In the genomic region with DNA sequence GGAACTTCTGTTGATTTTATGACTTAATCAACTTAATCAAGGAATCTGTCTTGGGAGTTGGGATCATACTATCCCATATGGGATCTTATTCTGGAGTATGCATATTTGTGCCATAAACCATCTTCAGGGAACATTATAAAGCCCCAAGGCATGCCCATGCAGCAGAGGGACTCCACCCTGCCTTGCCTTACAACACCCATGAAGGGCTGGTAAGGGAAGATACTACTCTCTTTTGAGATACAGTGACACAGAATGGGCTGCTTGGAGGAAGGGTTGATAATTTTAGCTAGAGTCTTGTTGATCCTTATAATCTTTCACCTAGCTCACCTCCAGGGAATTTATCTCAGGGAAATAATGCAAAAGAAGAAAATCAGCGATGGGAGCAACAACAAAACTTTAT, we compare ENCODE assay signal across 18 mouse cellular contexts. TPM values are rescaled to one million over a fixed set of nuclear protein-coding genes. Genes with fewer than 3 reads are reported as not detected.
DNase-seq lines count a peak whose midpoint lies in the region; ATAC-seq lines count a peak whose summit lies in the region.
"Had no signal": no experiment of that assay in that cellular context is flagged by ENCODE, and none has a peak within 500 bp of the region (broad histone marks: within the 10 kb centered on the region; RNA-seq: fewer than 3 reads in every experiment).

No protein-coding gene starts in this region.

- no peak overlapping the region for H3K4me2 ChIP-seq in liver, embryonic 11.5 days
- H3K4me2 ChIP-seq in liver, embryonic 15.5 days, result peak overlapping the region; percentile 38
- H3K4me2 ChIP-seq: forebrain, embryonic 15.5 days; heart, embryonic 12.5 days; hindbrain, embryonic 14.5 days had no signal

- no peaks in the 10 kb centered on the region for H3K27me3 ChIP-seq in liver, embryonic 11.5 days (replicated peaks; ENCODE audit: control insufficient read depth, insufficient read depth, low read length)
- 0 out of 2 replicates have a peak, but pooled peaks cover 3% of the 10 kb centered on the region for H3K27me3 ChIP-seq in liver, embryonic 15.5 days
- H3K27me3 ChIP-seq: forebrain, embryonic 15.5 days; heart, embryonic 12.5 days had no signal

- WGBS in liver, embryonic 11.5 days, result 41% methylated on average over 1 of the region's 1 CpGs
- 45% methylated on average over 1 of the region's 1 CpGs for WGBS in liver, embryonic 15.5 days (ENCODE audit: insufficient replicate concordance)

- H3K9me3 ChIP-seq in liver, embryonic 11.5 days (ENCODE audit: control insufficient read depth, low read length), result no peaks in the 10 kb centered on the region
- H3K9me3 ChIP-seq in liver, embryonic 15.5 days (replicated peaks), result no peaks in the 10 kb centered on the region
- H3K9me3 ChIP-seq: embryonic facial prominence, embryonic 10.5 days had no signal

- H3K9ac ChIP-seq in liver, embryonic 11.5 days (ENCODE audit: low read depth, low read length), result no peak overlapping the region
- no peak overlapping the region for H3K9ac ChIP-seq in liver, embryonic 15.5 days
- H3K9ac ChIP-seq: forebrain, embryonic 15.5 days; heart, embryonic 12.5 days; hindbrain, embryonic 14.5 days had no signal

- peak; percentile 93 for ATAC-seq in erythroblast, adult 5-6 weeks (replicated peaks; ENCODE audit: low FRiP score, poor library complexity, severe bottlenecking)
- peak; percentile 88 for ATAC-seq in liver, embryonic 11.5 days (replicated peaks; ENCODE audit: low FRiP score)
- ATAC-seq in liver, embryonic 15.5 days (ENCODE audit: insufficient read depth), result peak; percentile 96
- peak; percentile 87 for ATAC-seq in megakaryocyte-erythroid progenitor cell, adult 5-6 weeks (replicated peaks; ENCODE audit: low FRiP score, low TSS enrichment, poor library complexity, severe bottlenecking)
- ATAC-seq: forebrain, embryonic 15.5 days had no signal

- H3K27ac ChIP-seq in liver, embryonic 11.5 days (ENCODE audit: low read depth, low read length), result no peak overlapping the region
- peak overlapping the region; percentile 66 for H3K27ac ChIP-seq in liver, embryonic 15.5 days (replicated peaks)
- H3K27ac ChIP-seq: embryonic facial prominence, embryonic 10.5 days; forebrain, embryonic 15.5 days; hindbrain, embryonic 10.5 days; hindbrain, embryonic 14.5 days had no signal

- no peaks in the 10 kb centered on the region; the same call in 1 of the 2 replicates for H3K4me1 ChIP-seq in liver, embryonic 11.5 days (replicated peaks; ENCODE audit: control insufficient read depth, insufficient read depth, low read length)
- H3K4me1 ChIP-seq in liver, embryonic 15.5 days (replicated peaks), result peaks cover 29% of the 10 kb centered on the region
- H3K4me1 ChIP-seq: embryonic facial prominence, embryonic 10.5 days; forebrain, embryonic 15.5 days; heart, embryonic 12.5 days; hindbrain, embryonic 10.5 days had no signal

- H3K36me3 ChIP-seq in liver, embryonic 11.5 days (ENCODE audit: control insufficient read depth, insufficient read depth, low read length), result no peaks in the 10 kb centered on the region
- H3K36me3 ChIP-seq in liver, embryonic 15.5 days (replicated peaks), result no peaks in the 10 kb centered on the region
- H3K36me3 ChIP-seq: embryonic facial prominence, embryonic 10.5 days; forebrain, embryonic 15.5 days; heart, embryonic 12.5 days; hindbrain, embryonic 10.5 days had no signal

- no peak for DNase-seq in liver, embryonic 11.5 days (ENCODE audit: low spot score)
- DNase-seq in urinary bladder, postnatal 25 days (ENCODE audit: low spot score), result no peak
- no peak for DNase-seq in urinary bladder, adult 2 months (ENCODE audit: low spot score)
- DNase-seq in kidney, adult 8-10 months, result no peak
- DNase-seq: adrenal gland, adult 8-10 months; adrenal gland, postnatal 36 days; cerebellum, adult 2 months; cerebellum, postnatal 10 days; gastrocnemius, postnatal 14 days had no signal

- H3K4me3 ChIP-seq in liver, embryonic 11.5 days (ENCODE audit: low read depth, low read length), result no peak overlapping the region
- no peak overlapping the region for H3K4me3 ChIP-seq in liver, embryonic 15.5 days (replicated peaks)
- H3K4me3 ChIP-seq: embryonic facial prominence, embryonic 10.5 days; erythroblast, embryonic 14.5 days; forebrain, embryonic 15.5 days; heart, embryonic 12.5 days; hindbrain, embryonic 10.5 days had no signal

RNA-seq across cellular contexts. Expression of a gene that starts 9.5 kb away (rescaled TPM):
- total RNA-seq in erythroblast, adult 5-6 weeks (2015; ENCODE audit: low replicate concordance), result 2,859 and 3,164 TPM in 2 replicates
- total RNA-seq in erythroblast, adult 5-6 weeks (2017; ENCODE audit: low replicate concordance), result 5,593 and 6,096 TPM in 2 replicates
- polyA plus RNA-seq in liver, embryonic 11.5 days (2014; fragmentation: Nextera tagmentation; extraction: Ambion mirVana), result 24.6 and 28.1 TPM in 2 replicates
- 598 and 710 TPM in 2 replicates for polyA plus RNA-seq in liver, embryonic 15.5 days (2015; fragmentation: Nextera tagmentation; extraction: Ambion mirVana)
- 7.3 and 12.5 TPM in 2 replicates for total RNA-seq in megakaryocyte-erythroid progenitor cell, adult 5-6 weeks (2014; fragmentation: Nextera tagmentation)
- total RNA-seq in megakaryocyte-erythroid progenitor cell, adult 5-6 weeks (2017), result 3.2 and 4.8 TPM in 2 replicates
- polyA plus RNA-seq in urinary bladder, adult 2 months (2012; rRNA removed), result 7.9 and 9.8 TPM in 2 replicates

RNA-seq across cellular contexts. Expression of a gene that starts 16.8 kb away (rescaled TPM):
- total RNA-seq in erythroblast, adult 5-6 weeks (2015; ENCODE audit: low replicate concordance), result 36.8 and 37.3 TPM in 2 replicates
- 46.4 and 59.1 TPM in 2 replicates for total RNA-seq in erythroblast, adult 5-6 weeks (2017; ENCODE audit: low replicate concordance)
- polyA plus RNA-seq in liver, embryonic 11.5 days (2014; fragmentation: Nextera tagmentation; extraction: Ambion mirVana), result 7.2 TPM in 2 replicates
- 4.5 and 5.3 TPM in 2 replicates for polyA plus RNA-seq in liver, embryonic 15.5 days (2015; fragmentation: Nextera tagmentation; extraction: Ambion mirVana)
- 3.8 and 12.1 TPM in 2 replicates for total RNA-seq in megakaryocyte-erythroid progenitor cell, adult 5-6 weeks (2014; fragmentation: Nextera tagmentation)
- total RNA-seq in megakaryocyte-erythroid progenitor cell, adult 5-6 weeks (2017), result 5.1 and 13.9 TPM in 2 replicates
- 20.2 and 20.8 TPM in 2 replicates for polyA plus RNA-seq in urinary bladder, adult 2 months (2012; rRNA removed)

Comparison
In these comparisons a context has a peak if more than half of its experiments do, and no peak if none do; other contexts are left out.
1. RNA of a gene that starts 9.5 kb away (polyA plus RNA-seq): 598 to 710 TPM in liver, embryonic 15.5 days; 24.6 to 28.1 TPM in liver, embryonic 11.5 days and 7.9 to 9.8 TPM in urinary bladder, adult 2 months; every median in the first group is over 10 times any median in the second.
2. Peak in every context shown above with its lines, with median percentiles within 50 percentile points of each other: ATAC-seq.